Comparison of ENCODE assay signal across 10 mouse cellular contexts in the genomic region with DNA sequence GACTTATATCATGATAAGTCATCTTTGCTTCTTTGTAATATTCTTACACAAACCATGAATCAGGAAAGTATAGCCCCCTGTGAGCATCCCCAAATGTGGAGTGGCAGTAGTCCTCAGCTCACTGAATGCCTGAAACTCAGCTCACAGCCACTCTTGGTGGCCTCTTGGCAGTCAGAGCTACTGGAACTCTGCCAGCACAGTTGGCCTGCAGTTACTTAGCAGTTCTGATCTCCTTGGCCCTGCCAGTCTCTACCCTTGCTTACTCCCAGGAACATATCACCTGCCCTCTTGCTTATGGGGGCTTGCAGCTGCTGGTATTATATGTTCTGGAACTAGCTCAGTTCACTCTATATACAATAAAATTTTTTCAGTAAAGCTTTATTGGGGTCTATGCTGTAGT.
DNase-seq lines count a peak whose midpoint lies in the region; ATAC-seq and TF ChIP-seq lines count a peak whose summit lies in the region.
"Had no signal": no experiment of that assay in that cellular context is flagged by ENCODE, and none has a peak within 500 bp of the region (broad histone marks: within the 10 kb centered on the region; RNA-seq: fewer than 3 reads in every experiment).

No protein-coding gene starts in this region.

- peak; percentile 82 to 85 for ATAC-seq in hematopoietic stem cell, adult 5-6 weeks (replicated peaks in 1 of 2; ENCODE audit: insufficient read depth in 1 of 2, low FRiP score in 2 of 2, low TSS enrichment in 1 of 2, low read depth in 1 of 2, poor library complexity in 2 of 2, severe bottlenecking in 2 of 2)
- ATAC-seq in megakaryocyte, adult 5-6 weeks (ENCODE audit: poor library complexity, severe bottlenecking): no peak; the same call in 1 of the 2 replicates

- TF ChIP-seq POLR2A in kidney, adult 2 months (IDR thresholded peaks at IDR 0.05; ENCODE audit: low read depth, low read length): no peak

- no peak for TF ChIP-seq CTCF in kidney, adult 2 months (conservative IDR thresholded peaks at IDR 0.05; ENCODE audit: insufficient read depth, insufficient read length, low read depth, low read length)

- no peaks in the 10 kb centered on the region for H3K27me3 ChIP-seq in kidney, adult 2 months (replicated peaks; ENCODE audit: control insufficient read depth, insufficient read depth, low read length)

- no peaks in the 10 kb centered on the region for H3K36me3 ChIP-seq in kidney, adult 2 months (ENCODE audit: control insufficient read depth, insufficient read depth, low read length)

- DNase-seq in cerebellum, postnatal 14 days: peak; percentile 63 to 69
- DNase-seq in cerebellum, adult 9-11 months: no peak
- peak; percentile 21 for DNase-seq in kidney, adult 2 months
- DNase-seq in kidney, adult 18-20 months: no peak
- DNase-seq in adrenal gland, postnatal 14 days: peak; percentile 37
- no peak for DNase-seq in MN1 (ENCODE audit: low spot score)
- DNase-seq: liver had no signal

- H3K4me1 ChIP-seq in kidney, adult 2 months (ENCODE audit: control insufficient read depth, insufficient read depth, low read length): no peaks in the 10 kb centered on the region

- no peak overlapping the region for H3K4me3 ChIP-seq in kidney, adult 2 months (ENCODE audit: insufficient read depth, low read depth, low read length)
- H3K4me3 ChIP-seq: myocyte had no signal

- H3K27ac ChIP-seq in kidney, adult 2 months (ENCODE audit: insufficient read depth, low read depth, low read length): no peak overlapping the region

Comparison
In these comparisons a context has a peak if more than half of its experiments do, and no peak if none do; other contexts are left out.
1. DNase-seq: peak in cerebellum, postnatal 14 days (2 of 2), kidney, adult 2 months (single experiment) and adrenal gland, postnatal 14 days (single experiment); none in cerebellum, adult 9-11 months (single experiment), kidney, adult 18-20 months (single experiment) and MN1 (single experiment).